In genomic region chr7:92903360-92904038, GRCm38 (mm10) we compare ENCODE assay signal across 8 mouse cellular contexts. TPM values are rescaled to one million over a fixed set of nuclear protein-coding genes. Genes with fewer than 3 reads are reported as not detected.
DNase-seq lines count a peak whose midpoint lies in the region; ATAC-seq and TF ChIP-seq lines count a peak whose summit lies in the region.

No protein-coding gene starts in this region.

- no peak for TF ChIP-seq POLR2A in ES-Bruce4 (IDR thresholded peaks at IDR 0.05; ENCODE audit: insufficient read depth, low read length)

- peak; percentile 82 for TF ChIP-seq CTCF in ES-Bruce4 (IDR thresholded peaks at IDR 0.05; ENCODE audit: low read depth, low read length)
- TF ChIP-seq CTCF in liver, postnatal 0 days (IDR thresholded peaks at IDR 0.05; ENCODE audit: low read depth), result peak; percentile 97

- peak; percentile 73 for DNase-seq in c-Kit-positive CD71-positive TER-119-positive erythroid progenitor cells, embryonic 14.5 days (ENCODE audit: low spot score)
- DNase-seq in heart, postnatal 14 days, result peak; percentile 69 to 81
- peak; percentile 73 to 78 for DNase-seq in kidney, postnatal 4 days
- DNase-seq in liver, postnatal 0 days, result peak; percentile 85
- peak; percentile 68 for DNase-seq in testis, postnatal 10 days (ENCODE audit: low spot score)

- H3K9ac ChIP-seq in ES-Bruce4 (ENCODE audit: low read depth, poor library complexity, severe bottlenecking), result no peak overlapping the region
- no peak overlapping the region for H3K9ac ChIP-seq in forebrain, embryonic 13.5 days
- no peak overlapping the region for H3K9ac ChIP-seq in liver, postnatal 0 days (replicated peaks)
- no peak overlapping the region for H3K9ac ChIP-seq in neural tube, embryonic 14.5 days (replicated peaks; ENCODE audit: low read depth, low read length)

- peak; percentile 97 for ATAC-seq in forebrain, embryonic 13.5 days
- peak; percentile 86 for ATAC-seq in liver, postnatal 0 days
- ATAC-seq in neural tube, embryonic 14.5 days (ENCODE audit: low read depth), result peak; percentile 95

- H3K36me3 ChIP-seq in ES-Bruce4 (ENCODE audit: control insufficient read depth, insufficient read depth, low read length, poor library complexity, severe bottlenecking), result no peaks in the 10 kb centered on the region
- H3K36me3 ChIP-seq in forebrain, embryonic 13.5 days (ENCODE audit: poor library complexity, severe bottlenecking), result no peaks in the 10 kb centered on the region
- no peaks in the 10 kb centered on the region for H3K36me3 ChIP-seq in liver, postnatal 0 days (replicated peaks; ENCODE audit: insufficient read depth, low read length)
- H3K36me3 ChIP-seq in neural tube, embryonic 14.5 days (ENCODE audit: control insufficient read depth, insufficient read depth, low read length), result no peaks in the 10 kb centered on the region

- no peak overlapping the region for H3K4me2 ChIP-seq in forebrain, embryonic 13.5 days
- H3K4me2 ChIP-seq in liver, postnatal 0 days (ENCODE audit: low read depth, low read length), result no peak overlapping the region
- H3K4me2 ChIP-seq in neural tube, embryonic 14.5 days (ENCODE audit: low read depth, low read length), result no peak overlapping the region

- no peaks in the 10 kb centered on the region for H3K4me1 ChIP-seq in ES-Bruce4 (ENCODE audit: control insufficient read depth, insufficient read depth, low read length)
- no peaks in the 10 kb centered on the region for H3K4me1 ChIP-seq in forebrain, embryonic 13.5 days
- no peaks in the 10 kb centered on the region for H3K4me1 ChIP-seq in liver, postnatal 0 days (ENCODE audit: insufficient read depth)
- no peaks in the 10 kb centered on the region for H3K4me1 ChIP-seq in neural tube, embryonic 14.5 days (ENCODE audit: control insufficient read depth, insufficient read depth, low read length)

- no peak for TF ChIP-seq EP300 in ES-Bruce4 (IDR thresholded peaks at IDR 0.05; ENCODE audit: insufficient read depth, low read depth, low read length)
- no peak for TF ChIP-seq EP300 in liver, postnatal 0 days (IDR thresholded peaks at IDR 0.05; ENCODE audit: low read depth)

- 45% methylated on average over 7 of the region's 7 CpGs for WGBS in forebrain, embryonic 13.5 days
- 34% methylated on average over 7 of the region's 7 CpGs for WGBS in liver, postnatal 0 days (ENCODE audit: insufficient replicate concordance)
- 53% methylated on average over 7 of the region's 7 CpGs for WGBS in neural tube, embryonic 14.5 days

- H3K4me3 ChIP-seq in ES-Bruce4 (ENCODE audit: low read depth, low read length), result no peak overlapping the region
- no peak overlapping the region for H3K4me3 ChIP-seq in forebrain, embryonic 13.5 days
- H3K4me3 ChIP-seq in liver, postnatal 0 days (ENCODE audit: low read depth, low read length), result no peak overlapping the region
- no peak overlapping the region for H3K4me3 ChIP-seq in neural tube, embryonic 14.5 days (ENCODE audit: low read depth, low read length)

- intact Hi-C loops in heart, postnatal 14 days (cut with DNase I), result no loop called here

- no peaks in the 10 kb centered on the region for H3K9me3 ChIP-seq in ES-Bruce4 (replicated peaks; ENCODE audit: control insufficient read depth, insufficient read depth, low read length, poor library complexity, severe bottlenecking)
- H3K9me3 ChIP-seq in forebrain, embryonic 13.5 days (replicated peaks), result no peaks in the 10 kb centered on the region
- H3K9me3 ChIP-seq in liver, postnatal 0 days (ENCODE audit: low read length), result no peaks in the 10 kb centered on the region
- H3K9me3 ChIP-seq in neural tube, embryonic 14.5 days (ENCODE audit: control insufficient read depth, low read length), result no peaks in the 10 kb centered on the region

- H3K27ac ChIP-seq in ES-Bruce4 (ENCODE audit: insufficient read depth, low read length), result no peak overlapping the region
- no peak overlapping the region for H3K27ac ChIP-seq in forebrain, embryonic 13.5 days
- no peak overlapping the region for H3K27ac ChIP-seq in liver, postnatal 0 days (ENCODE audit: low read depth)
- no peak overlapping the region for H3K27ac ChIP-seq in neural tube, embryonic 14.5 days (ENCODE audit: low read depth, low read length)

- H3K27me3 ChIP-seq in ES-Bruce4 (ENCODE audit: control insufficient read depth, insufficient read depth, low read length, poor library complexity, severe bottlenecking), result no peaks in the 10 kb centered on the region
- no peaks in the 10 kb centered on the region for H3K27me3 ChIP-seq in forebrain, embryonic 13.5 days
- H3K27me3 ChIP-seq in liver, postnatal 0 days (ENCODE audit: insufficient read depth, low read length), result no peaks in the 10 kb centered on the region
- no peaks in the 10 kb centered on the region for H3K27me3 ChIP-seq in neural tube, embryonic 14.5 days (ENCODE audit: control insufficient read depth, insufficient read depth, low read length)

RNA-seq across cellular contexts. Expression of gene Prcp, which starts 29.2 kb away (rescaled TPM):
- 38.8 and 40.5 TPM in 2 replicates for polyA plus RNA-seq in ES-Bruce4 (2011; ENCODE audit: insufficient read depth, insufficient read length, low read depth, missing spikeins)
- polyA plus RNA-seq in forebrain, embryonic 13.5 days (2015; fragmentation: Nextera tagmentation; extraction: Ambion mirVana), result 14.6 and 15.6 TPM in 2 replicates
- total RNA-seq in heart, postnatal 14 days (2021), result 10 to 100 TPM; 36.6 to 39.2 TPM
- polyA plus RNA-seq in liver, postnatal 0 days (2015; fragmentation: Nextera tagmentation; extraction: Ambion mirVana), result 10.2 and 11.5 TPM in 2 replicates
- polyA plus RNA-seq in neural tube, embryonic 14.5 days (2014; fragmentation: Nextera tagmentation; extraction: Ambion mirVana), result 14.4 and 20.7 TPM in 2 replicates

RNA-seq across cellular contexts. Expression of gene Ddias, which starts 29.5 kb away (rescaled TPM):
- polyA plus RNA-seq in ES-Bruce4 (2011; ENCODE audit: insufficient read depth, insufficient read length, low read depth, missing spikeins), result 64.5 and 69.3 TPM in 2 replicates
- polyA plus RNA-seq in forebrain, embryonic 13.5 days (2015; fragmentation: Nextera tagmentation; extraction: Ambion mirVana), result 12.1 and 13.5 TPM in 2 replicates
- 1 to 10 TPM in 1 of 2 experiments, under 1 TPM in 1; 0.88 to 1.1 TPM for total RNA-seq in heart, postnatal 14 days (2021)
- 3.7 and 3.9 TPM in 2 replicates for polyA plus RNA-seq in liver, postnatal 0 days (2015; fragmentation: Nextera tagmentation; extraction: Ambion mirVana)
- 3.7 and 4.1 TPM in 2 replicates for polyA plus RNA-seq in neural tube, embryonic 14.5 days (2014; fragmentation: Nextera tagmentation; extraction: Ambion mirVana)
